Mouse (Mus musculus): ENCODE results near the gene Eme1.

GRCm38 (mm10) chr11:94665281-94665680 lies 11.5 kb upstream of the Eme1 start:
- no peak for TF ChIP-seq CTCF (IDR thresholded peaks at IDR 0.05; ENCODE audit: extremely low read depth, insufficient read depth, low read length)
- TF ChIP-seq POLR2A (IDR thresholded peaks at IDR 0.05; ENCODE audit: extremely low read depth, insufficient read depth, low read length), result no peak
